In the genomic region with DNA sequence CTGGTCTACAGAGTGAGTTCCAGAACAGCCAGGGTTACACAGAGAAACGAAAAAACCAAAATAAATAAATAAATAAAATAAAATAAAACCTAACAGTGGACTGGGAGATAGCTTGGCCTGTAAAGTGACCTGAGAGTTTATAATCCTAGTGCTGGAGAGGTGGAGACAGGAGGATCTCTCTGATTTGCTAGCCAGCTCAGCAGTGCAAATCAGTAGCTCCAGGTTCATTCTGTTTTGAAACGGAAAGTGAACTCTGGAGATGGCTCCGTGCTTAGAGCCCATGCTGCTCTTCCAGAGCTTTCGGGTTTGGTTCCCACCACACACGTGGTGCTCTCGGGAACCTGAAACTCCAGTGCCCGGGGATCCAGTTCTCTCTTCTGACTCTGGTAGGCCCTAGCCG, we compare ENCODE assay signal across 35 mouse cellular contexts. TPM values are rescaled to one million over a fixed set of nuclear protein-coding genes. Genes with fewer than 3 reads are reported as not detected.
"Had no signal": no experiment of that assay in that cellular context is flagged by ENCODE, and none has a peak within 500 bp of the region (broad histone marks: within the 10 kb centered on the region; RNA-seq: fewer than 3 reads in every experiment).

No protein-coding gene starts in this region.

- H3K27ac ChIP-seq: heart, embryonic 10.5 days; hindbrain, embryonic 13.5 days; hindbrain, embryonic 15.5 days; hindbrain, postnatal 0 days; kidney, embryonic 15.5 days; kidney, postnatal 0 days; limb, embryonic 13.5 days; limb, embryonic 15.5 days; liver, embryonic 14.5 days had no signal

- H3K9me3 ChIP-seq: heart, embryonic 10.5 days; heart, embryonic 12.5 days; hindbrain, embryonic 13.5 days; hindbrain, embryonic 15.5 days; kidney, embryonic 15.5 days; limb, embryonic 13.5 days; limb, embryonic 15.5 days had no signal

- H3K4me1 ChIP-seq: hindbrain, embryonic 13.5 days; hindbrain, embryonic 15.5 days; limb, embryonic 15.5 days had no signal

- DNase-seq: forebrain, postnatal 0 days; layer of hippocampus, adult 9-11 months; layer of hippocampus, postnatal 36 days; lung, adult 18-20 months had no signal

- H3K4me2 ChIP-seq: heart, embryonic 12.5 days; hindbrain, embryonic 13.5 days; hindbrain, embryonic 15.5 days; kidney, embryonic 15.5 days; limb, embryonic 13.5 days; limb, embryonic 15.5 days had no signal

- H3K27me3 ChIP-seq: hindbrain, embryonic 15.5 days; kidney, embryonic 15.5 days; limb, embryonic 13.5 days; limb, embryonic 15.5 days had no signal

- H3K9ac ChIP-seq: forebrain, postnatal 0 days; heart, embryonic 12.5 days; hindbrain, embryonic 13.5 days; hindbrain, embryonic 15.5 days; kidney, embryonic 15.5 days; limb, embryonic 13.5 days; limb, embryonic 15.5 days; liver, embryonic 14.5 days had no signal

- H3K36me3 ChIP-seq: heart, embryonic 10.5 days; heart, embryonic 12.5 days; hindbrain, embryonic 13.5 days; hindbrain, embryonic 15.5 days; kidney, embryonic 15.5 days; limb, embryonic 13.5 days; limb, embryonic 15.5 days had no signal

- ATAC-seq: forebrain, postnatal 0 days; hindbrain, postnatal 0 days; intestine, embryonic 16.5 days had no signal

- H3K4me3 ChIP-seq: heart, embryonic 10.5 days; heart, embryonic 12.5 days; hindbrain, embryonic 13.5 days; hindbrain, embryonic 15.5 days; kidney, embryonic 15.5 days; limb, embryonic 13.5 days; limb, embryonic 15.5 days had no signal

RNA-seq across cellular contexts. Expression of a gene that starts 8.9 kb away (rescaled TPM):
- total RNA-seq: forebrain, postnatal 0 days; gastrocnemius, adult 18-20 months; gastrocnemius, postnatal 10 days; gastrocnemius, postnatal 36 days; heart, adult 8-10 months; heart, postnatal 14 days; heart, postnatal 36 days; hematopoietic stem cell, adult 5-6 weeks; hindbrain, postnatal 0 days; left cerebral cortex, postnatal 10 days; left cerebral cortex, postnatal 4 days had no signal
- polyA plus RNA-seq: forebrain, postnatal 0 days; hindbrain, embryonic 15.5 days; hindbrain, postnatal 0 days; intestine, embryonic 14.5 days; kidney, embryonic 15.5 days had no signal

RNA-seq across cellular contexts. Expression of a gene that starts 9.0 kb away (rescaled TPM):
- total RNA-seq: hematopoietic stem cell, adult 5-6 weeks had no signal

RNA-seq across cellular contexts. Expression of a gene that starts 17.2 kb away (rescaled TPM):
- total RNA-seq: hematopoietic stem cell, adult 5-6 weeks had no signal

RNA-seq across cellular contexts. Expression of a gene that starts 22.3 kb away (rescaled TPM):
- total RNA-seq: gastrocnemius, adult 18-20 months; gastrocnemius, postnatal 10 days; gastrocnemius, postnatal 36 days; heart, adult 8-10 months; heart, postnatal 14 days; heart, postnatal 36 days; hematopoietic stem cell, adult 5-6 weeks; hindbrain, postnatal 0 days; layer of hippocampus, postnatal 14 days; left cerebral cortex, adult 18-20 months; left cerebral cortex, adult 8-10 months; left cerebral cortex, postnatal 10 days; left cerebral cortex, postnatal 25 days; left cerebral cortex, postnatal 4 days had no signal
- polyA plus RNA-seq: forebrain, postnatal 0 days; gonadal fat pad, adult 2 months; heart, embryonic 10.5 days; heart, embryonic 12.5 days; heart, embryonic 14.5 days; hindbrain, embryonic 11.5 days; hindbrain, embryonic 13.5 days; hindbrain, embryonic 15.5 days; hindbrain, postnatal 0 days; intestine, embryonic 14.5 days; intestine, embryonic 16.5 days; kidney, adult 2 months; kidney, embryonic 15.5 days; kidney, postnatal 0 days; large intestine, adult 2 months; limb, embryonic 11.5 days; limb, embryonic 13.5 days; limb, embryonic 15.5 days; liver, embryonic 14.5 days had no signal
